Mouse (Mus musculus) CD4-positive naive resting alpha-beta T cell, adult 57 days (primary cell): ENCODE measurements around the gene Serpina3j. TPM values are rescaled to one million over a fixed set of nuclear protein-coding genes. Genes with fewer than 3 reads are reported as not detected.

Experiments
- total RNA-seq: library from RNA; stranded (reverse); gene quantifications from one replicate; pipeline ENCODE4 v1.2.4, GENCODE M21; 2023

Gene Serpina3j
- total RNA-seq, result not detected

DNA sequence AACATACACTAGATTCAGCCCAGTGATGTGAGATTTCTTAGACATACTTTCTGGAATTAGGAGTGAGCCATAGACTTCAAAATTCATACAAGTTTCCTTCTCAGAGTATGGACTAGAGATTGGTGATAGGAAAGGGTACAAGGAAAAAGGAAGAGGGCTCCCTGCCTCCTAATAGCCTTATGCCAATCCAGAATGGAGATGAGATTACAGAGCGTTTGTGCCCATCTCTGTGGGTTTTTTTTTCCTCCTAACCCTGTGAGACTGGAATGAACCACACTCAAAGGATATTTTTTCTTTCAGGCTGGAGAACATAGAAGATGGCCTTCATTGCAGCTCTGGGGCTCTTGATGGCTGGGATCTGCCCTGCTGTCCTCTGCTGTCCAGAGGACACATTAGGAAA lies at the start of gene Serpina3j:
Gene Serpina3j (plus strand): TSS at position 301 of the 400 bp plus-strand sequence.

GRCm38 (mm10) chr12:104338226-104338625 lies 23.9 kb downstream of the Serpina3j start, which contains the start of the genes Serpina3k and Serpina3m:
Serpina3k (plus strand) TSS chr12:104338486.
Serpina3m (plus strand) TSS chr12:104338486.

Other genes with a start within 250 kb of the Serpina3j start
- gene Serpina5, start 213.4 kb upstream of the Serpina3j start, total RNA-seq, result not detected
- gene Serpina3a, start 201.8 kb upstream of the Serpina3j start, total RNA-seq, result not detected
- gene Serpina3b, start 186.6 kb upstream of the Serpina3j start, total RNA-seq, result not detected
- not detected for gene Serpina3c, start 160.7 kb upstream of the Serpina3j start, total RNA-seq
- 0.65 TPM for gene Serpina3f, start 100.0 kb upstream of the Serpina3j start, total RNA-seq
- gene Serpina3g, start 78.3 kb upstream of the Serpina3j start, total RNA-seq, result 10.6 TPM
- not detected for gene Serpina3i, start 51.4 kb upstream of the Serpina3j start, total RNA-seq
- not detected for gene Serpina3k, start 23.9 kb downstream of the Serpina3j start, total RNA-seq
- gene Serpina3m, start 23.9 kb downstream of the Serpina3j start, total RNA-seq, result not detected
- not detected for gene Serpina3n, start 92.2 kb downstream of the Serpina3j start, total RNA-seq
- not detected for gene Gsc, start 158.8 kb downstream of the Serpina3j start, total RNA-seq